Mouse (Mus musculus): Measurements from ENCODE around the gene Pla2g4d. TPM values are rescaled to one million over a fixed set of nuclear protein-coding genes. Genes with fewer than 3 reads are reported as not detected.

Pla2g4d gene
- polyA plus RNA-seq, 1 experiment, result not detected

DNA sequence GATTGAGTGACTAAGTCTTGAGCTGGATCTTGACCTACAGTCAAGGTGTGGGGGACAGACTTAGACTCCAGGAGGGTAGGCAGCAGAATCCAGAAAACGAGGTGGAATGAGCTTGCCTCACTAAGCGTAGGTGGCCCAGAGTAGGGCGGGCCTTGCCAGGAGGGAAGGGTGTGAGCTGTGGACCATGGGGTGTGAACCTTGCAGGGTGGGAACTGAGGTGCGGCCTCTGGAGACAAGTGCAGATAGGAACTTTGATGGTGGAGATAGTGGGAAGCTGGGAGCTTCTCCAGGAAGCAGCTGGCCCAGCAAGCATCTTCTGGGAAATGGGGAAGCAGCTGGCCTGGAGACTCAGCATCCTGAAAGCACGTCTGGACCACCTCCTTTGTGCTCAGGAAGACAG, 51.2 kb downstream of the Pla2g4d start:
- no peaks in the 10 kb centered on the region for H3K79me2 ChIP-seq (ENCODE audit: control insufficient read depth, insufficient read depth)
- H3K36me3 ChIP-seq (ENCODE audit: control insufficient read depth, insufficient read depth), result no peaks in the 10 kb centered on the region
- no peak overlapping the region for H3K4me2 ChIP-seq (ENCODE audit: low read depth)
- no peak overlapping the region for H3ac ChIP-seq (ENCODE audit: control insufficient read depth, insufficient read length)
- TF ChIP-seq CEBPB (IDR thresholded peaks at IDR 0.05; ENCODE audit: insufficient read depth, poor library complexity, severe bottlenecking) (no peak), MAX (IDR thresholded peaks at IDR 0.05; ENCODE audit: low read depth) (no peak), E2F4 (IDR thresholded peaks at IDR 0.05; ENCODE audit: insufficient read depth) (no peak)
- H3K27me3 ChIP-seq (ENCODE audit: control insufficient read depth, insufficient read depth, insufficient read length), result peaks cover 17% of the 10 kb centered on the region
- no peak overlapping the region for H3K4me3 ChIP-seq

DNA sequence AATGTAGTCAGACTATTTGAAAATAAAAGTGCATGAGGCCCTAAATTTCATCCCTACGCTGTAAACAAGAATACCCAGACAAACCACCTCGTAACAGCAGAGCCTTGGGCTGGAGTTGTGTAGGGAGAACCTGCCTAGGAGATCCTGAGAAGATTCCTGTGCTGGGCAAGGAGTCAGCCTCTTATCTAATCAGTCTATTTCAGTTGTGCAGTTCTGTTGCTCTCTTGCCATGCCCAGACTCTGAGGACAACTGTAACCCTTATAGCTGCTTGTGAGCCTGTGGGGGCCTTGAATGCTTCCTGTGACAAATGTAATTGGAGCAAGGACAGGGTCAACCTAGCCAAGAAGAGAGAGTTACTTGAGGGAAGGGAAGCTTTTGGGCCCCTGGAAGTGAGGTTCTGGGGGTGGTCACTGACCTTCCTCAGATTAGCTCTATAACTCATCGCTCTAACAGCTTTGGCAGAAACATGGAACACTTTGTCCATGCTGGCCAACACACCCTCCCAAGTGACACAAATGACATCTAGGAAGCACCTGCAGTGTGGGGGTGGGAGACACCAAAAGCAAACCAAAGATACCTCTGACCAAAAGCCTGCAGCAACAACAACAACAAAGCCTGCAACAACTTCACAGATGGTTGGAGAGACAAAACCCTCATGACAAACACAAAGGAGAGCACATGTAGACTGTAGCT, 52.9 kb downstream of the Pla2g4d start:
- no peak overlapping the region for H3K4me3 ChIP-seq
- TF ChIP-seq USF1 (IDR thresholded peaks at IDR 0.05; ENCODE audit: low read depth) (no peak), CEBPB (IDR thresholded peaks at IDR 0.05; ENCODE audit: insufficient read depth, poor library complexity, severe bottlenecking) (no peak), SRF (IDR thresholded peaks at IDR 0.05; ENCODE audit: control insufficient read depth, insufficient read length, low read depth) (no peak), TCF3 (IDR thresholded peaks at IDR 0.05; ENCODE audit: insufficient read length, low read depth) (no peak), POLR2A (IDR thresholded peaks at IDR 0.05; ENCODE audit: insufficient read length, low read depth) (no peak), MAX (IDR thresholded peaks at IDR 0.05; ENCODE audit: low read depth) (no peak), REST (IDR thresholded peaks at IDR 0.05; ENCODE audit: insufficient read depth, insufficient read length) (no peak), MYOG (IDR thresholded peaks at IDR 0.05; ENCODE audit: control insufficient read depth in 1 of 3, insufficient read depth in 1 of 3, insufficient read length in 2 of 3, low read depth in 2 of 3) (no peak), POLR2AphosphoS2 (IDR thresholded peaks at IDR 0.05; ENCODE audit: insufficient read length, low read depth) (no peak), TCF12 (IDR thresholded peaks at IDR 0.05; ENCODE audit: insufficient read depth, poor library complexity, severe bottlenecking) (no peak), MYOD1 (IDR thresholded peaks at IDR 0.05; ENCODE audit: control insufficient read depth in 1 of 3, insufficient read length in 2 of 3, low read depth in 2 of 3) (no peak), E2F4 (IDR thresholded peaks at IDR 0.05; ENCODE audit: insufficient read depth) (no peak)
- no peak overlapping the region for H3K4me2 ChIP-seq (ENCODE audit: low read depth)
- H3ac ChIP-seq (ENCODE audit: control insufficient read depth, insufficient read length), result no peak overlapping the region
- no peaks in the 10 kb centered on the region for H3K36me3 ChIP-seq (ENCODE audit: control insufficient read depth, insufficient read depth)
- H3K27me3 ChIP-seq (ENCODE audit: control insufficient read depth, insufficient read depth, insufficient read length), result peaks cover 12% of the 10 kb centered on the region
- no peaks in the 10 kb centered on the region for H3K79me2 ChIP-seq (ENCODE audit: control insufficient read depth, insufficient read depth)

GRCm38 (mm10) chr2:120235381-120235780, 53.6 kb downstream of the Pla2g4d start:
- H3K79me2 ChIP-seq (ENCODE audit: control insufficient read depth, insufficient read depth), result no peaks in the 10 kb centered on the region
- no peak overlapping the region for H3K4me2 ChIP-seq (ENCODE audit: low read depth)
- no peaks in the 10 kb centered on the region for H3K36me3 ChIP-seq (ENCODE audit: control insufficient read depth, insufficient read depth)
- no peak overlapping the region for H3ac ChIP-seq (ENCODE audit: control insufficient read depth, insufficient read length)
- H3K27me3 ChIP-seq (ENCODE audit: control insufficient read depth, insufficient read depth, insufficient read length), result peaks cover 19% of the 10 kb centered on the region
- no peak overlapping the region for H3K4me3 ChIP-seq
- TF ChIP-seq CEBPB (IDR thresholded peaks at IDR 0.05; ENCODE audit: insufficient read depth, poor library complexity, severe bottlenecking), result no peak
- TF ChIP-seq USF1 (IDR thresholded peaks at IDR 0.05; ENCODE audit: low read depth), result no peak
- TF ChIP-seq MYOG (IDR thresholded peaks at IDR 0.05; ENCODE audit: control insufficient read depth in 1 of 3, insufficient read depth in 1 of 3, insufficient read length in 2 of 3, low read depth in 2 of 3), result no peak
- no peak for TF ChIP-seq REST (IDR thresholded peaks at IDR 0.05; ENCODE audit: insufficient read depth, insufficient read length)
- TF ChIP-seq MYOD1 (IDR thresholded peaks at IDR 0.05; ENCODE audit: control insufficient read depth in 1 of 3, insufficient read length in 2 of 3, low read depth in 2 of 3), result no peak
- no peak for TF ChIP-seq E2F4 (IDR thresholded peaks at IDR 0.05; ENCODE audit: insufficient read depth)

GRCm38 (mm10) chr2:120231642-120232041, 57.4 kb downstream of the Pla2g4d start:
- Histone ChIP-seq H3K79me2 (ENCODE audit: control insufficient read depth, insufficient read depth) (no peaks in the 10 kb centered on the region), H3K4me3 (no peak overlapping the region), H3K36me3 (ENCODE audit: control insufficient read depth, insufficient read depth) (no peaks in the 10 kb centered on the region), H3ac (ENCODE audit: control insufficient read depth, insufficient read length) (no peak overlapping the region), H3K4me2 (ENCODE audit: low read depth) (no peak overlapping the region), H3K27me3 (ENCODE audit: control insufficient read depth, insufficient read depth, insufficient read length) (peaks cover 25% of the 10 kb centered on the region)
- TF ChIP-seq MAX (IDR thresholded peaks at IDR 0.05; ENCODE audit: low read depth) (no peak), MYOG (IDR thresholded peaks at IDR 0.05; ENCODE audit: control insufficient read depth in 1 of 3, insufficient read depth in 1 of 3, insufficient read length in 2 of 3, low read depth in 2 of 3) (no peak), USF1 (IDR thresholded peaks at IDR 0.05; ENCODE audit: low read depth) (no peak), TCF12 (IDR thresholded peaks at IDR 0.05; ENCODE audit: insufficient read depth, poor library complexity, severe bottlenecking) (no peak), REST (IDR thresholded peaks at IDR 0.05; ENCODE audit: insufficient read depth, insufficient read length) (no peak), POLR2A (IDR thresholded peaks at IDR 0.05; ENCODE audit: insufficient read length, low read depth) (no peak), E2F4 (IDR thresholded peaks at IDR 0.05; ENCODE audit: insufficient read depth) (no peak), POLR2AphosphoS2 (IDR thresholded peaks at IDR 0.05; ENCODE audit: insufficient read length, low read depth) (no peak), TCF3 (IDR thresholded peaks at IDR 0.05; ENCODE audit: insufficient read length, low read depth) (no peak), CEBPB (IDR thresholded peaks at IDR 0.05; ENCODE audit: insufficient read depth, poor library complexity, severe bottlenecking) (no peak), MYOD1 (IDR thresholded peaks at IDR 0.05; ENCODE audit: control insufficient read depth in 1 of 3, insufficient read length in 2 of 3, low read depth in 2 of 3) (no peak), SRF (IDR thresholded peaks at IDR 0.05; ENCODE audit: control insufficient read depth, insufficient read length, low read depth) (no peak)

Other genes starting within 250 kb of the Pla2g4d start
- 101 TPM for gene Ehd4, start 134.6 kb downstream of the Pla2g4d start, polyA plus RNA-seq (2012; fragmentation: generic; extraction: Trizol)
- gene Pla2g4e, start 43.9 kb downstream of the Pla2g4d start, polyA plus RNA-seq (2012; fragmentation: generic; extraction: Trizol), result 0.05 TPM
- 0.05 TPM for gene Pla2g4f, start 25.0 kb upstream of the Pla2g4d start, polyA plus RNA-seq (2012; fragmentation: generic; extraction: Trizol)
- 34.0 TPM for gene Vps39, start 63.9 kb upstream of the Pla2g4d start, polyA plus RNA-seq (2012; fragmentation: generic; extraction: Trizol)
- gene Ganc, start 114.7 kb upstream of the Pla2g4d start, polyA plus RNA-seq (2012; fragmentation: generic; extraction: Trizol), result 3.8 TPM
- 12.4 TPM for gene Tmem87a, start 114.9 kb upstream of the Pla2g4d start, polyA plus RNA-seq (2012; fragmentation: generic; extraction: Trizol)
- gene Capn3, start 166.8 kb upstream of the Pla2g4d start, polyA plus RNA-seq (2012; fragmentation: generic; extraction: Trizol), result 15.9 TPM

All from myocyte (in vitro differentiated cells).